Mouse (Mus musculus) brain, embryonic 14.5 days (tissue): ENCODE data around the gene Secisbp2.

ENCODE experiments used
- CTCF ChIP-seq: fragments of 200-500 bp; IDR thresholded peaks from 2 replicates; pipeline ENCODE4 v1.5.1; 2012; ENCODE audit warnings: inconsistent platforms, mild to moderate bottlenecking, moderate library complexity, borderline replicate concordance; ENCODE audit not compliant: insufficient read depth, insufficient read length; ENCODE audit errors: extremely low read depth
- POLR2A ChIP-seq: fragments of 200-500 bp; IDR thresholded peaks from 2 replicates; pipeline ENCODE4 v1.6.1; 2012; ENCODE audit warnings: mild to moderate bottlenecking, inconsistent platforms, borderline replicate concordance; ENCODE audit not compliant: poor library complexity, insufficient read depth, insufficient read length, severe bottlenecking; ENCODE audit errors: extremely low read depth

DNA sequence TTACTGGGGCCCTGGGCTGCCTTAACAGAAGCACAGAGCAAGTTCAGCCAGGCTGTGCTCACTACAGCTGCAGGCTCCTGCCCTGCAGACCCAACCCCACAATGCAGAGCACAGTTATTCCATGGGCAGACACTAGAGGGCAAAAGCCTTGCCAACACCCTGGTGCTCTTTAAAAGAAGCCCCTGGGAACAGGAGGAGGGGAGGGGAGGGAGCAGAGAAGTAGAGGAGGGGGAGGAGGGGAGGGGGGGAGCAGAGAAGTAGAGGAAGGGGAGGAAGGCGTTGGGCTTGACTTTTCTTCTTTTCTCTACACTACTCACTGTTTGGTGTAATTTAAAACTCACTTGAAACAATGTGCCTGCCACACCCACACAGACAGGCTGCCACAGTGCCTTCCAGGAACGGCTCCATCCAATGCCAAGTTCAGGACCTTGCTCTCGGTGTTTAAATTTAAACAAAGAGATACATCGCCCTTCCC lies 78.4 kb downstream of the Secisbp2 start:
- TF ChIP-seq POLR2A (no peak), CTCF (peak; percentile 69)
